8 mouse cellular contexts compared by ENCODE assay signal in genomic region chr9:41375984-41376651, GRCm38 (mm10).
DNase-seq lines count a peak whose midpoint lies in the region; ATAC-seq lines count a peak whose summit lies in the region.

No protein-coding gene starts in this region.

- H3K9me3 ChIP-seq in hindbrain, embryonic 14.5 days (ENCODE audit: control insufficient read depth, low read length): no peaks in the 10 kb centered on the region
- no peaks in the 10 kb centered on the region for H3K9me3 ChIP-seq in limb, embryonic 10.5 days (replicated peaks)
- H3K9me3 ChIP-seq in neural tube, embryonic 14.5 days (ENCODE audit: control insufficient read depth, low read length): no peaks in the 10 kb centered on the region

- H3K36me3 ChIP-seq in hindbrain, embryonic 14.5 days (replicated peaks; ENCODE audit: control insufficient read depth, insufficient read depth): no peaks in the 10 kb centered on the region
- no peaks in the 10 kb centered on the region for H3K36me3 ChIP-seq in limb, embryonic 10.5 days
- H3K36me3 ChIP-seq in neural tube, embryonic 14.5 days (ENCODE audit: control insufficient read depth, insufficient read depth, low read length): no peaks in the 10 kb centered on the region

- H3K4me3 ChIP-seq in hindbrain, embryonic 14.5 days (replicated peaks; ENCODE audit: low read length): peak overlapping the region; percentile 38
- peak overlapping the region; percentile 45 for H3K4me3 ChIP-seq in limb, embryonic 10.5 days
- H3K4me3 ChIP-seq in neural tube, embryonic 14.5 days (ENCODE audit: low read depth, low read length): peak overlapping the region; percentile 37

- WGBS in hindbrain, embryonic 14.5 days: under 1% methylated on average over 24 of the region's 24 CpGs
- WGBS in limb, embryonic 10.5 days: 10% methylated on average over 24 of the region's 24 CpGs
- WGBS in neural tube, embryonic 14.5 days: 2% methylated on average over 24 of the region's 24 CpGs

- H3K4me2 ChIP-seq in hindbrain, embryonic 14.5 days (replicated peaks): peak overlapping the region; percentile 71
- H3K4me2 ChIP-seq in neural tube, embryonic 14.5 days (ENCODE audit: low read depth, low read length): peak overlapping the region; percentile 59

- H3K27ac ChIP-seq in hindbrain, embryonic 14.5 days: peak overlapping the region; percentile 99
- peak overlapping the region; percentile 90 for H3K27ac ChIP-seq in limb, embryonic 10.5 days
- H3K27ac ChIP-seq in neural tube, embryonic 14.5 days (ENCODE audit: low read depth, low read length): peak overlapping the region; percentile 100

- H3K9ac ChIP-seq in hindbrain, embryonic 14.5 days: peak overlapping the region; percentile 87
- peak overlapping the region; percentile 93 for H3K9ac ChIP-seq in neural tube, embryonic 14.5 days (replicated peaks; ENCODE audit: low read depth, low read length)

- peaks cover 53% of the 10 kb centered on the region for H3K4me1 ChIP-seq in hindbrain, embryonic 14.5 days (replicated peaks; ENCODE audit: control insufficient read depth, insufficient read depth, low read length)
- H3K4me1 ChIP-seq in limb, embryonic 10.5 days: peaks cover 53% of the 10 kb centered on the region
- peaks cover 39% of the 10 kb centered on the region for H3K4me1 ChIP-seq in neural tube, embryonic 14.5 days (ENCODE audit: control insufficient read depth, insufficient read depth, low read length)

- ATAC-seq in hindbrain, embryonic 14.5 days (ENCODE audit: low FRiP score): peak; percentile 66
- peak; percentile 64 for ATAC-seq in neural tube, embryonic 14.5 days (ENCODE audit: low read depth)

- peak; percentile 5 for DNase-seq in adrenal gland, postnatal 25 days
- no peak for DNase-seq in adrenal gland, postnatal 4 days (ENCODE audit: low spot score in 2 of 2)
- DNase-seq in cerebellum, postnatal 14 days: peak; percentile 57
- DNase-seq in frontal cortex, postnatal 25 days (ENCODE audit: low spot score in 2 of 2): peak; percentile 61
- peak; percentile 73 for DNase-seq in hindbrain, embryonic 14.5 days (ENCODE audit: low spot score)
- peak; percentile 63 for DNase-seq in limb, embryonic 10.5 days (ENCODE audit: low spot score)
- DNase-seq in urinary bladder, postnatal 36 days (ENCODE audit: low spot score in 2 of 2): no peak

- no peaks in the 10 kb centered on the region for H3K27me3 ChIP-seq in hindbrain, embryonic 14.5 days (ENCODE audit: control insufficient read depth, insufficient read depth, low read length)
- H3K27me3 ChIP-seq in limb, embryonic 10.5 days (ENCODE audit: low read depth, poor library complexity, severe bottlenecking): no peaks in the 10 kb centered on the region
- H3K27me3 ChIP-seq in neural tube, embryonic 14.5 days (ENCODE audit: control insufficient read depth, insufficient read depth, low read length): no peaks in the 10 kb centered on the region

Comparison
In these comparisons a context has a peak if more than half of its experiments do, and no peak if none do; other contexts are left out.
1. DNase-seq: peak in adrenal gland, postnatal 25 days (single experiment), cerebellum, postnatal 14 days (2 of 2), frontal cortex, postnatal 25 days (2 of 2), hindbrain, embryonic 14.5 days (single experiment) and limb, embryonic 10.5 days (single experiment); none in adrenal gland, postnatal 4 days (0 of 2) and urinary bladder, postnatal 36 days (0 of 2).
2. Peak in every context shown above with its lines, with median percentiles within 50 percentile points of each other: H3K27ac ChIP-seq and H3K4me3 ChIP-seq.